ENCODE assay signal across 8 mouse cellular contexts in genomic region chr10:79797326-79797725, GRCm38 (mm10). TPM values are rescaled to one million over a fixed set of nuclear protein-coding genes. Genes with fewer than 3 reads are reported as not detected.
A peak's percentile ranks its signal among the peaks of the same experiment; 100 is the strongest.
DNase-seq lines count a peak whose midpoint lies in the region; ATAC-seq lines count a peak whose summit lies in the region.

No protein-coding gene starts in this region.

- peak overlapping the region; percentile 19; the same call in 1 of the 2 replicates for H3K4me3 ChIP-seq in forebrain, embryonic 10.5 days
- no peak overlapping the region for H3K4me3 ChIP-seq in forebrain, embryonic 16.5 days (replicated peaks; ENCODE audit: low read length)
- H3K4me3 ChIP-seq in heart, embryonic 11.5 days (ENCODE audit: low read depth, low read length) = no peak overlapping the region
- no peak overlapping the region for H3K4me3 ChIP-seq in limb, embryonic 15.5 days

- no peaks in the 10 kb centered on the region for H3K9me3 ChIP-seq in forebrain, embryonic 10.5 days
- no peaks in the 10 kb centered on the region for H3K9me3 ChIP-seq in forebrain, embryonic 16.5 days (ENCODE audit: control insufficient read depth, low read length)
- H3K9me3 ChIP-seq in heart, embryonic 11.5 days (replicated peaks; ENCODE audit: control insufficient read depth, low read length) = no peaks in the 10 kb centered on the region
- no peaks in the 10 kb centered on the region for H3K9me3 ChIP-seq in limb, embryonic 15.5 days

- 0 out of 2 replicates have a peak, but pooled peaks cover 6% of the 10 kb centered on the region for H3K27me3 ChIP-seq in forebrain, embryonic 10.5 days (ENCODE audit: poor library complexity, severe bottlenecking)
- H3K27me3 ChIP-seq in forebrain, embryonic 16.5 days (replicated peaks; ENCODE audit: control insufficient read depth, insufficient read depth, low read length) = no peaks in the 10 kb centered on the region
- H3K27me3 ChIP-seq in heart, embryonic 11.5 days (ENCODE audit: control insufficient read depth, insufficient read depth, low read length) = no peaks in the 10 kb centered on the region
- H3K27me3 ChIP-seq in limb, embryonic 15.5 days = no peaks in the 10 kb centered on the region

- H3K4me2 ChIP-seq in forebrain, embryonic 16.5 days (ENCODE audit: low read length) = no peak overlapping the region
- peak overlapping the region; percentile 20 for H3K4me2 ChIP-seq in heart, embryonic 11.5 days
- no peak overlapping the region for H3K4me2 ChIP-seq in limb, embryonic 15.5 days

- H3K9ac ChIP-seq in forebrain, embryonic 16.5 days (replicated peaks; ENCODE audit: low read depth, low read length) = no peak overlapping the region
- H3K9ac ChIP-seq in heart, embryonic 11.5 days (ENCODE audit: low read depth, low read length) = no peak overlapping the region
- H3K9ac ChIP-seq in limb, embryonic 15.5 days = no peak overlapping the region

- no peak for DNase-seq in forebrain, embryonic 10.5 days (ENCODE audit: extremely low spot score, low spot score)
- DNase-seq in MEL-GATA-1-ER (ENCODE audit: extremely low read depth, low read depth) (peak; percentile 31), MN1 (ENCODE audit: low spot score) (no peak)
- DNase-seq in left cerebral cortex, adult 9 months (ENCODE audit: low spot score in 2 of 2) = no peak

- peaks cover 64% of the 10 kb centered on the region for H3K4me1 ChIP-seq in forebrain, embryonic 10.5 days
- peaks cover 48% of the 10 kb centered on the region for H3K4me1 ChIP-seq in forebrain, embryonic 16.5 days (replicated peaks; ENCODE audit: control insufficient read depth, insufficient read depth, low read length)
- peaks cover 20% of the 10 kb centered on the region for H3K4me1 ChIP-seq in heart, embryonic 11.5 days (ENCODE audit: control insufficient read depth, insufficient read depth, low read length)
- H3K4me1 ChIP-seq in limb, embryonic 15.5 days = peaks cover 37% of the 10 kb centered on the region

- 68% methylated on average over 15 of the region's 15 CpGs for WGBS in forebrain, embryonic 10.5 days
- WGBS in forebrain, embryonic 16.5 days = 57% methylated on average over 15 of the region's 15 CpGs
- 30% methylated on average over 15 of the region's 15 CpGs for WGBS in heart, embryonic 11.5 days (ENCODE audit: insufficient replicate concordance)
- 29% methylated on average over 15 of the region's 15 CpGs for WGBS in limb, embryonic 15.5 days

- H3K27ac ChIP-seq in forebrain, embryonic 10.5 days = peak overlapping the region; percentile 52; the same call in 1 of the 2 replicates
- no peak overlapping the region for H3K27ac ChIP-seq in forebrain, embryonic 16.5 days (ENCODE audit: low read length)
- no peak overlapping the region; the same call in 1 of the 2 replicates for H3K27ac ChIP-seq in heart, embryonic 11.5 days (ENCODE audit: low read depth, low read length)
- H3K27ac ChIP-seq in limb, embryonic 15.5 days = peak overlapping the region; percentile 13; the same call in 1 of the 2 replicates

- ATAC-seq in forebrain, embryonic 16.5 days = no peak
- ATAC-seq in heart, embryonic 11.5 days (replicated peaks; ENCODE audit: insufficient number of reproducible peaks, low FRiP score, low TSS enrichment) = no peak
- no peak for ATAC-seq in limb, embryonic 15.5 days (ENCODE audit: insufficient number of reproducible peaks, low FRiP score, low TSS enrichment, low read depth)
- no peak for ATAC-seq in inflammation-experienced regulatory T-cells, adult 6 months

- H3K36me3 ChIP-seq in forebrain, embryonic 10.5 days (replicated peaks) = peaks cover 29% of the 10 kb centered on the region
- H3K36me3 ChIP-seq in forebrain, embryonic 16.5 days (ENCODE audit: control insufficient read depth, insufficient read depth) = no peaks in the 10 kb centered on the region
- H3K36me3 ChIP-seq in heart, embryonic 11.5 days (ENCODE audit: control insufficient read depth, insufficient read depth, low read length) = no peaks in the 10 kb centered on the region
- no peaks in the 10 kb centered on the region for H3K36me3 ChIP-seq in limb, embryonic 15.5 days

RNA-seq across cellular contexts. Expression of gene Palm, which starts 4.0 kb away (rescaled TPM):
- 114 and 119 TPM in 2 replicates for polyA plus RNA-seq in forebrain, embryonic 10.5 days (2016; fragmentation: Nextera tagmentation; extraction: Ambion mirVana)
- polyA plus RNA-seq in forebrain, embryonic 16.5 days (2015; fragmentation: Nextera tagmentation; extraction: Ambion mirVana) = 327 and 349 TPM in 2 replicates
- polyA plus RNA-seq in heart, embryonic 11.5 days (2014; fragmentation: Nextera tagmentation; extraction: Ambion mirVana) = 66.6 and 70.1 TPM in 2 replicates
- polyA plus RNA-seq in limb, embryonic 15.5 days (2015; fragmentation: Nextera tagmentation; extraction: Ambion mirVana) = 79.9 and 84.8 TPM in 2 replicates
- polyA plus RNA-seq in inflammation-experienced regulatory T-cells, adult 6 months (2017; shearing (Covaris generic)) = under 1 TPM in 1 of 3 experiments, not detected in 2; 0.43 TPM

RNA-seq across cellular contexts. Expression of gene Prss57, which starts 6.6 kb away (rescaled TPM):
- polyA plus RNA-seq in forebrain, embryonic 10.5 days (2016; fragmentation: Nextera tagmentation; extraction: Ambion mirVana) = not detected in 2 replicates
- 0.36 and 0.62 TPM in 2 replicates for polyA plus RNA-seq in forebrain, embryonic 16.5 days (2015; fragmentation: Nextera tagmentation; extraction: Ambion mirVana)
- polyA plus RNA-seq in heart, embryonic 11.5 days (2014; fragmentation: Nextera tagmentation; extraction: Ambion mirVana) = not detected in 2 replicates
- 0.10 and 0.12 TPM in 2 replicates for polyA plus RNA-seq in limb, embryonic 15.5 days (2015; fragmentation: Nextera tagmentation; extraction: Ambion mirVana)
- 1 to 10 TPM in 1 of 3 experiments, under 1 TPM in 1, not detected in 1; 0.57 to 1.1 TPM for polyA plus RNA-seq in inflammation-experienced regulatory T-cells, adult 6 months (2017; shearing (Covaris generic))

RNA-seq across cellular contexts. Expression of gene Fstl3, which starts 20.3 kb away (rescaled TPM):
- 1.1 and 1.5 TPM in 2 replicates for polyA plus RNA-seq in forebrain, embryonic 10.5 days (2016; fragmentation: Nextera tagmentation; extraction: Ambion mirVana)
- polyA plus RNA-seq in forebrain, embryonic 16.5 days (2015; fragmentation: Nextera tagmentation; extraction: Ambion mirVana) = 1.1 and 1.4 TPM in 2 replicates
- polyA plus RNA-seq in heart, embryonic 11.5 days (2014; fragmentation: Nextera tagmentation; extraction: Ambion mirVana) = 11.4 TPM in 2 replicates
- polyA plus RNA-seq in limb, embryonic 15.5 days (2015; fragmentation: Nextera tagmentation; extraction: Ambion mirVana) = 21.2 and 22.2 TPM in 2 replicates
- polyA plus RNA-seq in inflammation-experienced regulatory T-cells, adult 6 months (2017; shearing (Covaris generic)) = 1 to 10 TPM in 1 of 3 experiments, under 1 TPM in 1, not detected in 1; 0.21 to 1.2 TPM

RNA-seq across cellular contexts. Expression of gene Misp, which starts 23.5 kb away (rescaled TPM):
- 0.18 and 1.0 TPM in 2 replicates for polyA plus RNA-seq in forebrain, embryonic 10.5 days (2016; fragmentation: Nextera tagmentation; extraction: Ambion mirVana)
- polyA plus RNA-seq in forebrain, embryonic 16.5 days (2015; fragmentation: Nextera tagmentation; extraction: Ambion mirVana) = 0.48 and 1.2 TPM in 2 replicates
- polyA plus RNA-seq in heart, embryonic 11.5 days (2014; fragmentation: Nextera tagmentation; extraction: Ambion mirVana) = 0.63 and 0.89 TPM in 2 replicates
- 0.56 and 1.6 TPM in 2 replicates for polyA plus RNA-seq in limb, embryonic 15.5 days (2015; fragmentation: Nextera tagmentation; extraction: Ambion mirVana)
- not detected for polyA plus RNA-seq in inflammation-experienced regulatory T-cells, adult 6 months (2017; shearing (Covaris generic))

RNA-seq across cellular contexts. Expression of gene Rnf126, which starts 30.6 kb away (rescaled TPM):
- polyA plus RNA-seq in forebrain, embryonic 10.5 days (2016; fragmentation: Nextera tagmentation; extraction: Ambion mirVana) = 92.4 and 113 TPM in 2 replicates
- 85.8 and 87.2 TPM in 2 replicates for polyA plus RNA-seq in forebrain, embryonic 16.5 days (2015; fragmentation: Nextera tagmentation; extraction: Ambion mirVana)
- 63.1 and 69.0 TPM in 2 replicates for polyA plus RNA-seq in heart, embryonic 11.5 days (2014; fragmentation: Nextera tagmentation; extraction: Ambion mirVana)
- polyA plus RNA-seq in limb, embryonic 15.5 days (2015; fragmentation: Nextera tagmentation; extraction: Ambion mirVana) = 93.2 and 104 TPM in 2 replicates
- polyA plus RNA-seq in inflammation-experienced regulatory T-cells, adult 6 months (2017; shearing (Covaris generic)) = 1 to 10 TPM; 2.1 to 2.8 (median 2.7) TPM

Comparison
In these comparisons a context has a peak if more than half of its experiments do, and no peak if none do; other contexts are left out.
1. H3K27ac ChIP-seq: peak in forebrain, embryonic 10.5 days (single experiment) and limb, embryonic 15.5 days (single experiment); none in forebrain, embryonic 16.5 days (single experiment) and heart, embryonic 11.5 days (single experiment).
2. RNA of gene Palm, which starts 4.0 kb away (polyA plus RNA-seq): 327 to 349 TPM in forebrain, embryonic 16.5 days, 114 to 119 TPM in forebrain, embryonic 10.5 days, 79.9 to 84.8 TPM in limb, embryonic 15.5 days and 66.6 to 70.1 TPM in heart, embryonic 11.5 days; 0.43 TPM in inflammation-experienced regulatory T-cells, adult 6 months; every median in the first group is over 10 times any median in the second.